Mouse (Mus musculus): ENCODE measurements around the gene Etv3. TPM values are rescaled to one million over a fixed set of nuclear protein-coding genes. Genes with fewer than 3 reads are reported as not detected.
"Not testable (repeated sequence)": the region's sequence is repeated elsewhere in the genome, so short reads cannot be mapped to it uniquely, and the experiment has no call there.

Etv3 gene
- polyA plus RNA-seq (2014; fragmentation: Nextera tagmentation; extraction: Ambion mirVana): 7.9 and 8.4 TPM in 2 replicates

GRCm38 (mm10) chr3:87525043-87525836 lies at the start of gene Etv3:
Gene Etv3, plus strand, starts transcription at chr3:87525407.
- Histone ChIP-seq H3K9me3 (ENCODE audit: control insufficient read depth, low read length) (no peaks in the 10 kb centered on the region), H3K4me1 (replicated peaks; ENCODE audit: control insufficient read depth, insufficient read depth, low read length) (no peaks in the 10 kb centered on the region), H3K36me3 (ENCODE audit: control insufficient read depth, insufficient read depth, low read length) (no peaks in the 10 kb centered on the region), H3K27me3 (ENCODE audit: control insufficient read depth, insufficient read depth, low read length) (no peaks in the 10 kb centered on the region), H3K27ac (ENCODE audit: low read depth, low read length) (peak within 1 kb of the TSS; percentile 55; the same call in 1 of the 2 replicates), H3K4me2 (replicated peaks; ENCODE audit: low read depth, low read length) (peak within 1 kb of the TSS; percentile 88), H3K4me3 (ENCODE audit: low read depth, low read length) (peak within 1 kb of the TSS; percentile 86), H3K9ac (ENCODE audit: low read depth, low read length) (peak within 1 kb of the TSS; percentile 80)
- DNase-seq (ENCODE audit: low spot score): peak; percentile 92
- 6% methylated on average over 58 of the region's 64 CpGs for WGBS
- peak; percentile 98 for ATAC-seq (ENCODE audit: low FRiP score)

- not testable (repeated sequence) for H3K36me3 ChIP-seq (ENCODE audit: control insufficient read depth, insufficient read depth, low read length); H3K4me3 ChIP-seq (ENCODE audit: low read depth, low read length); ATAC-seq (ENCODE audit: low FRiP score); H3K9ac ChIP-seq (ENCODE audit: low read depth, low read length); H3K27ac ChIP-seq (ENCODE audit: low read depth, low read length); H3K9me3 ChIP-seq (ENCODE audit: control insufficient read depth, low read length); H3K27me3 ChIP-seq (ENCODE audit: control insufficient read depth, insufficient read depth, low read length); DNase-seq (ENCODE audit: low spot score); H3K4me2 ChIP-seq (replicated peaks; ENCODE audit: low read depth, low read length); H3K4me1 ChIP-seq (replicated peaks; ENCODE audit: control insufficient read depth, insufficient read depth, low read length)
- WGBS: 86% methylated on average over 3 of the region's 3 CpGs
Observed at GRCm38 (mm10) chr3:87477948-87478347, 47.3 kb upstream of the Etv3 start.

GRCm38 (mm10) chr3:87478596-87478995 lies 46.6 kb upstream of the Etv3 start:
- WGBS: 82% methylated on average over 6 of the region's 6 CpGs
- H3K27ac ChIP-seq (ENCODE audit: low read depth, low read length); H3K9me3 ChIP-seq (ENCODE audit: control insufficient read depth, low read length); H3K4me2 ChIP-seq (replicated peaks; ENCODE audit: low read depth, low read length); H3K36me3 ChIP-seq (ENCODE audit: control insufficient read depth, insufficient read depth, low read length); H3K9ac ChIP-seq (ENCODE audit: low read depth, low read length); ATAC-seq (ENCODE audit: low FRiP score); H3K4me3 ChIP-seq (ENCODE audit: low read depth, low read length); H3K27me3 ChIP-seq (ENCODE audit: control insufficient read depth, insufficient read depth, low read length); DNase-seq (ENCODE audit: low spot score); H3K4me1 ChIP-seq (replicated peaks; ENCODE audit: control insufficient read depth, insufficient read depth, low read length): not testable (repeated sequence)

GRCm38 (mm10) chr3:87479230-87479629 lies 46.0 kb upstream of the Etv3 start:
- H3K36me3 ChIP-seq (ENCODE audit: control insufficient read depth, insufficient read depth, low read length); H3K27me3 ChIP-seq (ENCODE audit: control insufficient read depth, insufficient read depth, low read length); H3K9me3 ChIP-seq (ENCODE audit: control insufficient read depth, low read length); H3K4me1 ChIP-seq (replicated peaks; ENCODE audit: control insufficient read depth, insufficient read depth, low read length); H3K27ac ChIP-seq (ENCODE audit: low read depth, low read length); H3K4me2 ChIP-seq (replicated peaks; ENCODE audit: low read depth, low read length); DNase-seq (ENCODE audit: low spot score); H3K9ac ChIP-seq (ENCODE audit: low read depth, low read length); H3K4me3 ChIP-seq (ENCODE audit: low read depth, low read length); ATAC-seq (ENCODE audit: low FRiP score): not testable (repeated sequence)

- 88% methylated on average over 4 of the region's 4 CpGs for WGBS
- no peaks in the 10 kb centered on the region for H3K4me1 ChIP-seq (replicated peaks; ENCODE audit: control insufficient read depth, insufficient read depth, low read length)
- H3K9ac ChIP-seq (ENCODE audit: low read depth, low read length): no peak overlapping the region
- H3K4me2 ChIP-seq (replicated peaks; ENCODE audit: low read depth, low read length): no peak overlapping the region
- no peak for ATAC-seq (ENCODE audit: low FRiP score)
- H3K9me3 ChIP-seq (ENCODE audit: control insufficient read depth, low read length): no peaks in the 10 kb centered on the region
- DNase-seq (ENCODE audit: low spot score): no peak
- H3K27me3 ChIP-seq (ENCODE audit: control insufficient read depth, insufficient read depth, low read length): no peaks in the 10 kb centered on the region
- no peak overlapping the region for H3K4me3 ChIP-seq (ENCODE audit: low read depth, low read length)
- no peak overlapping the region for H3K27ac ChIP-seq (ENCODE audit: low read depth, low read length)
- no peaks in the 10 kb centered on the region for H3K36me3 ChIP-seq (ENCODE audit: control insufficient read depth, insufficient read depth, low read length)
Observed at GRCm38 (mm10) chr3:87487392-87487791, 37.8 kb upstream of the Etv3 start.

- WGBS: 63% methylated on average over 2 of the region's 2 CpGs
- no peaks in the 10 kb centered on the region for H3K36me3 ChIP-seq (ENCODE audit: control insufficient read depth, insufficient read depth, low read length)
- no peaks in the 10 kb centered on the region for H3K9me3 ChIP-seq (ENCODE audit: control insufficient read depth, low read length)
- DNase-seq (ENCODE audit: low spot score) (no peak), ATAC-seq (ENCODE audit: low FRiP score) (no peak)
- no peaks in the 10 kb centered on the region for H3K27me3 ChIP-seq (ENCODE audit: control insufficient read depth, insufficient read depth, low read length)
- H3K9ac ChIP-seq (ENCODE audit: low read depth, low read length): no peak overlapping the region
- H3K4me1 ChIP-seq (replicated peaks; ENCODE audit: control insufficient read depth, insufficient read depth, low read length): no peaks in the 10 kb centered on the region
- H3K4me2 ChIP-seq (replicated peaks; ENCODE audit: low read depth, low read length): no peak overlapping the region
- H3K4me3 ChIP-seq (ENCODE audit: low read depth, low read length): no peak overlapping the region
- H3K27ac ChIP-seq (ENCODE audit: low read depth, low read length): no peak overlapping the region
Observed at GRCm38 (mm10) chr3:87487911-87488310, 37.3 kb upstream of the Etv3 start.

GRCm38 (mm10) chr3:87498266-87498665 lies 26.9 kb upstream of the Etv3 start:
- WGBS: 84% methylated on average over 9 of the region's 9 CpGs
- ATAC-seq (ENCODE audit: low FRiP score): no peak

GRCm38 (mm10) chr3:87499072-87499471 lies 26.1 kb upstream of the Etv3 start:
- H3K4me3 ChIP-seq (ENCODE audit: low read depth, low read length): no peak overlapping the region
- no peak overlapping the region for H3K9ac ChIP-seq (ENCODE audit: low read depth, low read length)
- no peaks in the 10 kb centered on the region; the same call in 1 of the 2 replicates for H3K4me1 ChIP-seq (replicated peaks; ENCODE audit: control insufficient read depth, insufficient read depth, low read length)
- H3K4me2 ChIP-seq (replicated peaks; ENCODE audit: low read depth, low read length): no peak overlapping the region
- DNase-seq (ENCODE audit: low spot score) (peak; percentile 86), ATAC-seq (ENCODE audit: low FRiP score) (no peak; the same call in 1 of the 2 replicates)
- H3K27me3 ChIP-seq (ENCODE audit: control insufficient read depth, insufficient read depth, low read length): no peaks in the 10 kb centered on the region
- no peaks in the 10 kb centered on the region for H3K36me3 ChIP-seq (ENCODE audit: control insufficient read depth, insufficient read depth, low read length)
- H3K27ac ChIP-seq (ENCODE audit: low read depth, low read length): no peak overlapping the region
- H3K9me3 ChIP-seq (ENCODE audit: control insufficient read depth, low read length): no peaks in the 10 kb centered on the region
- WGBS: 18% methylated on average over 3 of the region's 3 CpGs

More at GRCm38 (mm10) chr3:87498266-87498665, 26.9 kb upstream of the Etv3 start:
- no peaks in the 10 kb centered on the region for H3K9me3 ChIP-seq (ENCODE audit: control insufficient read depth, low read length)
- no peak overlapping the region for H3K27ac ChIP-seq (ENCODE audit: low read depth, low read length)
- DNase-seq (ENCODE audit: low spot score): no peak
- no peaks in the 10 kb centered on the region for H3K36me3 ChIP-seq (ENCODE audit: control insufficient read depth, insufficient read depth, low read length)
- no peak overlapping the region for H3K4me3 ChIP-seq (ENCODE audit: low read depth, low read length)
- no peaks in the 10 kb centered on the region for H3K27me3 ChIP-seq (ENCODE audit: control insufficient read depth, insufficient read depth, low read length)
- H3K9ac ChIP-seq (ENCODE audit: low read depth, low read length): no peak overlapping the region
- no peak overlapping the region for H3K4me2 ChIP-seq (replicated peaks; ENCODE audit: low read depth, low read length)
- no peaks in the 10 kb centered on the region; the same call in 1 of the 2 replicates for H3K4me1 ChIP-seq (replicated peaks; ENCODE audit: control insufficient read depth, insufficient read depth, low read length)

All from hindbrain, embryonic 11.5 days (tissue).